9 mouse cellular contexts compared by ENCODE assay signal in genomic region chr7:132284795-132285194, GRCm38 (mm10). TPM values are rescaled to one million over a fixed set of nuclear protein-coding genes. Genes with fewer than 3 reads are reported as not detected.
A peak's percentile ranks its signal among the peaks of the same experiment; 100 is the strongest.
DNase-seq lines count a peak whose midpoint lies in the region; ATAC-seq lines count a peak whose summit lies in the region.
"Had no signal": no experiment of that assay in that cellular context is flagged by ENCODE, and none has a peak within 500 bp of the region (broad histone marks: within the 10 kb centered on the region; RNA-seq: fewer than 3 reads in every experiment).

No protein-coding gene starts in this region.

- peak overlapping the region; percentile 70; the same call in 1 of the 2 replicates for H3K27ac ChIP-seq in hindbrain, embryonic 15.5 days (replicated peaks)
- H3K27ac ChIP-seq: macrophage had no signal

- no peak overlapping the region for H3K9ac ChIP-seq in hindbrain, embryonic 15.5 days

- H3K9me3 ChIP-seq in hindbrain, embryonic 15.5 days, result no peaks in the 10 kb centered on the region

- no peaks in the 10 kb centered on the region for H3K27me3 ChIP-seq in hindbrain, embryonic 15.5 days

- H3K4me3 ChIP-seq in hindbrain, embryonic 15.5 days, result no peak overlapping the region

- peak; percentile 91 for DNase-seq in brain, adult 2 months (ENCODE audit: low read depth, low spot score)
- DNase-seq in brain, embryonic 18.5 days (ENCODE audit: low read depth, low spot score), result peak; percentile 30
- peak; percentile 53 for DNase-seq in lung, postnatal 36 days
- DNase-seq in adrenal gland, postnatal 25 days, result no peak
- no peak for DNase-seq in urinary bladder, postnatal 10 days (ENCODE audit: low spot score)
- DNase-seq in adrenal gland, postnatal 4 days (ENCODE audit: low spot score in 2 of 2), result no peak
- DNase-seq: kidney, adult 9 months had no signal

- H3K36me3 ChIP-seq in hindbrain, embryonic 15.5 days, result no peaks in the 10 kb centered on the region

- no peak for ATAC-seq in hindbrain, embryonic 15.5 days (ENCODE audit: low FRiP score, low read depth)

- 12% methylated on average over 1 of the region's 1 CpGs for WGBS in hindbrain, embryonic 15.5 days

- H3K4me2 ChIP-seq in hindbrain, embryonic 15.5 days, result no peak overlapping the region

- peaks cover 59% of the 10 kb centered on the region for H3K4me1 ChIP-seq in hindbrain, embryonic 15.5 days (replicated peaks)

RNA-seq across cellular contexts. Expression of gene Chst15, which starts 32.2 kb away (rescaled TPM):
- polyA plus RNA-seq in hindbrain, embryonic 15.5 days (2015; fragmentation: Nextera tagmentation; extraction: Ambion mirVana), result 22.3 and 27.0 TPM in 2 replicates
- 33.6 and 41.1 TPM in 2 replicates for total RNA-seq in adrenal gland, postnatal 25 days (2021)
- total RNA-seq in adrenal gland, postnatal 4 days (2021), result 10 to 100 TPM; 47.3 to 48.6 TPM

Comparison
In these comparisons a context has a peak if more than half of its experiments do, and no peak if none do; other contexts are left out.
1. DNase-seq: peak in brain, adult 2 months (single experiment), brain, embryonic 18.5 days (single experiment) and lung, postnatal 36 days (single experiment); none in adrenal gland, postnatal 25 days (single experiment), urinary bladder, postnatal 10 days (single experiment) and adrenal gland, postnatal 4 days (0 of 2).